Mouse (Mus musculus) heart, adult 2 months (tissue): ENCODE data around the gene Dok1. TPM values are rescaled to one million over a fixed set of nuclear protein-coding genes. Genes with fewer than 3 reads are reported as not detected.

Source experiments
- DNase-seq, 2 experiments: peaks; one replicate each; pipeline ENCODE4 v3.0.0; 2021
- H3K27ac ChIP-seq: fragments of 200-600 bp; 2 replicates; pipeline ENCODE4 v1.8.1; 2022
- H3K27me3 ChIP-seq: fragments of 200-500 bp; 2 replicates; pipeline ENCODE4 v1.6.1; 2012; ENCODE audit warnings: mild to moderate bottlenecking, low read length, inconsistent platforms, mixed read lengths; ENCODE audit not compliant: control insufficient read depth, insufficient read depth
- H3K36me3 ChIP-seq: fragments of 200-500 bp; 2 replicates; pipeline ENCODE4 v1.6.1; 2012; ENCODE audit warnings: low read length, inconsistent platforms; ENCODE audit not compliant: control insufficient read depth, insufficient read depth
- H3K4me1 ChIP-seq: fragments of 200-500 bp; 2 replicates; pipeline ENCODE4 v1.6.1; 2011; ENCODE audit warnings: low read length; ENCODE audit not compliant: control insufficient read depth, insufficient read depth
- H3K4me3 ChIP-seq: fragments of 200-600 bp; 2 replicates; pipeline ENCODE4 v1.8.1; 2022
- H3K79me2 ChIP-seq: fragments of 200-500 bp; replicated peaks from 2 replicates; pipeline ENCODE4 v1.6.1; 2012; ENCODE audit warnings: mild to moderate bottlenecking, inconsistent platforms, low read length, moderate library complexity, mixed read lengths; ENCODE audit not compliant: control insufficient read depth, insufficient read depth
- H3K9ac ChIP-seq: fragments of 200-500 bp; 2 replicates; pipeline ENCODE4 v1.6.1; 2012; ENCODE audit warnings: low read depth, mild to moderate bottlenecking, control low read depth, inconsistent platforms, low read length, mixed read lengths
- CTCF ChIP-seq: fragments of 200-600 bp; IDR thresholded peaks from 2 replicates; pipeline ENCODE4 v1.8.1; 2022; ENCODE audit warnings: antibody characterized with exemption, mild to moderate bottlenecking, moderate library complexity
- EP300 ChIP-seq: fragments of 200-500 bp; IDR thresholded peaks from 2 replicates; pipeline ENCODE4 v1.6.1; 2011; ENCODE audit warnings: low read depth, low read length, control low read depth; ENCODE audit not compliant: insufficient read depth
- POLR2A ChIP-seq: fragments of 200-500 bp; IDR thresholded peaks from 2 replicates; pipeline ENCODE4 v1.6.1; 2011; ENCODE audit warnings: mild to moderate bottlenecking, low read depth, low read length, control low read depth; ENCODE audit not compliant: insufficient read depth
- WGBS: fragments of 180-500 bp; shearing (Covaris S2); methylation state at CpG from one replicate; pipeline ENCODE4 v1.1.7; 2018; 5-methylcytosine and 5-hydroxymethylcytosine counted together
- intact Hi-C: fragments of 180-260 bp; cut with DNase I; formaldehyde crosslinking; loops from one replicate; pipeline ENCODE4 v1.15.1; 2025
- polyA plus RNA-seq: library from polyadenylated mRNA; depleted of rRNA; stranded (reverse); fragments of >200 nt; gene quantifications from 2 replicates; pipeline ENCODE4 v1.2.3, GENCODE M21; 2012
- total RNA-seq, 2 experiments: library from RNA; stranded (reverse); gene quantifications; 2 replicates each; pipeline ENCODE4 v1.2.3; 2021

Dok1 gene
- total and polyA plus RNA-seq, 3 experiments: 2.6 to 3.4 (median 2.6) TPM

DNA sequence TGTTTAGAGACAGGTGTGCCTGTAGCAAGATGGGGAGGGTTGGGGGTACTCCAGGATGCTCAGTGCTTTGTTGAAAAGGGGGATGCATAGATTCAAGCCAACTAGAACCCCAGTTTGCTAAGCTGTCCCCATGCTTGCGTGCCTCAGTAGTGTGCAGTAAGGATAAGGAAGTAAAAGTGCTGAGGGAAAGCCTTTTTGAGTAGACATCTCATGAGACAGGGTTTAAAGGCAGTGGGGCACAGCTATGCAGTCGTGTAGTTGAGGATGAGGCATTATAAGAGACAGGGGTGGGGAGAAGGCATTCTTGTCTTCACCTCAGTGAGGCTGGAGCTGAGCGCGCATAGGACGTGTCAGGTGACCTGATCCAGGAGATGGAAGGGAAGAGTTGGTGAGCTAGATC lies 7.3 kb upstream of the Dok1 start:
- peak in 1 of 2 experiments; percentile 2 for DNase-seq
- no peaks in the 10 kb centered on the region for H3K27me3 ChIP-seq
- H3K79me2 ChIP-seq: no peaks in the 10 kb centered on the region
- no peak overlapping the region for H3K27ac ChIP-seq
- H3K4me3 ChIP-seq: no peak overlapping the region
- 80% methylated on average over 5 of the region's 5 CpGs for WGBS
- intact Hi-C loops: no loop called here
- H3K36me3 ChIP-seq: no peaks in the 10 kb centered on the region
- no peak for TF ChIP-seq EP300
- TF ChIP-seq POLR2A: no peak
- TF ChIP-seq CTCF: no peak
- peaks cover 3% of the 10 kb centered on the region; the same call in 1 of the 2 replicates for H3K4me1 ChIP-seq
- no peak overlapping the region for H3K9ac ChIP-seq

DNA sequence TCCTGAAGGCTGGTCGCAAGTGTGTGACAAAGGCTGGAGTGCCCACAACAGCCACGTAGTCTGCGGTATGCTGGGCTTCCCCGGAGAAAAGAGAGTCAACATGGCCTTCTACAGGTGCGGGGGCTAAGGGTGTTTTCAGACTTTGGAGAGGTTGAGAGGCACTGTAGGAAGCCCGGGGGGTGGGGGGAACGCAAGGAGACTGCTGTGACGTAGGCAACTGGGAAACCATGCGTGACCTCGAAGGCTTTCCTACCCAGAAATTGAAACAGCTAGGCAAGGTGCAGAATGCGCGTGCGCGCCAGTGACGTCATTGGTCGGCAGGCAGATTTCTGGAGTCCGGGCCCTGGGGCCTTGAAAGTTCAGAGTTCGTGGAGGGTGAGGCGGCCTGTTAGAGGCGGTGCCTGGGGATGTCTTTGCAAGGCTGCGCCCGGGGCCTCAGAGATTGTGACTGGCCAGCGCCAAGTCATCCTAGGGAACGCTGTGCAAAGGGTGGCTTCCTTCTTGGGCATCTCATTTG lies 5.3 kb upstream of the Dok1 start:
- H3K27ac ChIP-seq: no peak overlapping the region
- peak overlapping the region; percentile 19; the same call in 1 of the 2 replicates for H3K9ac ChIP-seq
- H3K4me3 ChIP-seq: peak overlapping the region; percentile 19
- H3K27me3 ChIP-seq: no peaks in the 10 kb centered on the region
- intact Hi-C loops: no loop called here
- peak; percentile 92 to 94 for DNase-seq
- WGBS: 14% methylated on average over 24 of the region's 24 CpGs
- TF ChIP-seq POLR2A: no peak
- no peak for TF ChIP-seq EP300
- TF ChIP-seq CTCF: no peak
- no peaks in the 10 kb centered on the region for H3K79me2 ChIP-seq
- no peaks in the 10 kb centered on the region for H3K36me3 ChIP-seq
- H3K4me1 ChIP-seq: 0 out of 2 replicates have a peak, but pooled peaks cover 1% of the 10 kb centered on the region

DNA sequence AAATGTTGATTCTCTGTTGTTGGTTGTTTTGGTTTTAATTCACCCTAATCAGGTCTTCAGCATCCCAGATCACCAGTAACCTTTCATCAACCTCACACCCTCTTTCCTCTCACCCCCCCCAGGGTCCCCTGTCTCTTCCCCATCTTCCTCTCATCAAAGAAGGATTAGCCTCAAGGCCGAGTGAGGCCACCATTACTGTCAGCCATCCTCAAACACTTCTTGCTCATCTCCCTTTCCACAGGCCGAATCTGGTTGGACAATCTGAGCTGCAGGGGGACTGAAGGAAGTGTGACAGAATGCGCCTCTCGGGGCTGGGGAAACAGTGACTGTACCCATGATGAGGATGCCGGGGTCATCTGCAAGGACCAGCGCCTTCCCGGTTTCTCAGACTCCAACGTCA lies 3.9 kb upstream of the Dok1 start:
- Histone ChIP-seq H3K36me3 (no peaks in the 10 kb centered on the region), H3K4me3 (no peak overlapping the region), H3K79me2 (no peaks in the 10 kb centered on the region), H3K27ac (no peak overlapping the region), H3K9ac (no peak overlapping the region), H3K4me1 (0 out of 2 replicates have a peak, but pooled peaks cover 1% of the 10 kb centered on the region), H3K27me3 (no peaks in the 10 kb centered on the region)
- intact Hi-C loops: no loop called here
- WGBS: 81% methylated on average over 8 of the region's 8 CpGs
- TF ChIP-seq POLR2A: no peak
- no peak for TF ChIP-seq EP300
- TF ChIP-seq CTCF: no peak
- no peak for DNase-seq

DNA sequence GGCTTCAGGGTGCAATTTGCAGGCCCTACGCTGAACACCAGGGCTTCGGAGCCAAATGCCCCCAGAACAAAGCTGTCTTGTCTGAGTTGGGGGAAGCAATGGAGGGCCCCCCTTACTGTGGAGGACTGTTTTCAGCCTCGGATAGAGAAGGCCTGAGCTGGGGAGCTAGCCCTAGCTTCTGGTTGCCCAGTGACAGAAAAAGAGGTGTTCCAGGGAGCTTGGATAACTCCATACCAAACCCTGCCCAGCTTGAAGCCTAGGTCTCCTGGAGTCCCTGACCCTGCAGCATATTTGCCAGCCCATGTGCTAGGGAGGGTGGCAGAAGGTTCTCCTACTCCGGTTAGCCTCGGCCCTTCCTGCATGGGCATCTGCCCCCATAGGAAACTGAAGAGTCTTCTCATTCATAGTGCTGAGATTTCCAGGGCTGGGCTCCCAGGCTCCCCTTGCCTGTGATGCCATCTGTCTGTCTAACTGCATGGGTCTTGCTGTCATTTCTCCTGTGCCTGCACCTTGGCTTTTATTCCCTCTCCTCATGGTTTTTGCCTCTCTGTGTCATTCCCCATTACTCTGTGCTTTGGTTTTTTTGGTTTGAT lies 1.3 kb upstream of the Dok1 start:
- peak overlapping the region; percentile 73 for H3K27ac ChIP-seq
- 48% methylated on average over 5 of the region's 5 CpGs for WGBS
- no peaks in the 10 kb centered on the region for H3K27me3 ChIP-seq
- 0 out of 2 replicates have a peak, but pooled peaks cover 1% of the 10 kb centered on the region for H3K4me1 ChIP-seq
- no peaks in the 10 kb centered on the region for H3K79me2 ChIP-seq
- peak in 1 of 2 experiments; percentile 6 for DNase-seq
- intact Hi-C loops: no loop called here
- TF ChIP-seq CTCF (no peak), EP300 (no peak), POLR2A (no peak)
- peak overlapping the region; percentile 55 for H3K9ac ChIP-seq
- peak overlapping the region; percentile 85 for H3K4me3 ChIP-seq
- H3K36me3 ChIP-seq: no peaks in the 10 kb centered on the region

DNA sequence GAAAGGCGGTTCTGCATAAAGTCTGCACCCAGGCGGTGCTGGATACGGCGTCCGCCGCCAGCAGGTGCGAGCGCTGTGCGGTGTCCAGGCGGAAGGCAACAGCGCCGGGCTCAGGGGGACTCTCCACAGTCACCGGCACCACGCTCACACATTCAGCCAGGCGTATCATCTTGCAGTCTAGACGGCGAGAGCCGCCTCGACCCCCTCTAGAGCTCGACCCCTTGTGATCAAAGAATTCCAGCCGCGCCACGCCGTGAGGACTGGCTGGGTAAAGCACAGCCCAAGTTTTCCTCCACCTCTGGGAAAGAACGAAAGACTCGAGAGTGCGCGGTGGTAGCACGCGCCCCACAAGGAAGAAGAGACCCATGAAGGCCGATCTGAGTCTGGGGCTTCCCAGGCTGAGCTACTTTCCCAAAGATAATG lies 491 bp downstream of the Dok1 start:
- Histone ChIP-seq H3K36me3 (no peaks in the 10 kb centered on the region), H3K27ac (peak overlapping the region; percentile 73), H3K27me3 (no peaks in the 10 kb centered on the region), H3K9ac (peak overlapping the region; percentile 69), H3K4me3 (peak overlapping the region; percentile 85), H3K79me2 (no peaks in the 10 kb centered on the region), H3K4me1 (no peaks in the 10 kb centered on the region; the same call in 1 of the 2 replicates)
- peak in 1 of 2 experiments; percentile 59 for DNase-seq
- under 1% methylated on average over 31 of the region's 31 CpGs for WGBS
- intact Hi-C loops: loop anchor here (1.0 kb wide), 1 partner anchor 34 kb away; no protein-coding TSS in a partner anchor
- TF ChIP-seq POLR2A: no peak
- peak; percentile 8; the same call in 1 of the 2 replicates for TF ChIP-seq CTCF

DNA sequence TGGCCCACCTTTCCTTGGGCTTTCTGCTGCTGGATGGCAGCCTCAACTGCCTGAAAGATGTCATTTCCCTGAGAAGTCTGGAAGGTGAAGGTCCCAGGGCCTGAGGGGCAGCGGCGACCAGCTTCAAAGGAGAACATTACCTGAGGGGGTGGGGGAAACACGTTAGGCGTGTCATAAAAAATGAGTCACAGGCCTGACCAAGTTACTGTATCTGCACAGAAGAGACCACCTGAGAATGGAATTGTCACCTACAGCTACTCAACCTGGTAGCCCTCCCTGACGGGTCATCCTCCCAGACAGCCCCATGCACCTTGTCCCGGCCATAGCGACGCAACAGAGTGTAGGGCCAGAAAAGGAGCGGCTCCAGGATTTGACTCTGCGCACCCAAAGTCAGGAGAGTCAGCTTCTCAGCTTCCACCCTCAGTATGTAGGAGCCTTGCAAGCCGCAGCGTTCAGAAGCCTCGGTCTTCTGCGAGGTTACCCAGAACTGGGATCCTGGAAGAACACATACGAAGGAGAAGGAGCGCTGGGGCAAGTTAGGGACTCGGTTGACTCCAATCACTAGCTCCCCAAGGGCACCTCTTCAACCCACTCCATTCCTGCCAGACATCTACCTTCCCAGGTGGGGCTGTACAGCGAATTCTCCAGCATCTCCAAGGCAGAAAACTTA lies 1.2 kb downstream of the Dok1 start:
- DNase-seq: no peak
- Histone ChIP-seq H3K4me1 (no peaks in the 10 kb centered on the region; the same call in 1 of the 2 replicates), H3K36me3 (no peaks in the 10 kb centered on the region), H3K27ac (no peak overlapping the region), H3K4me3 (peak overlapping the region; percentile 85; the same call in 1 of the 2 replicates), H3K27me3 (no peaks in the 10 kb centered on the region), H3K79me2 (no peaks in the 10 kb centered on the region), H3K9ac (no peak overlapping the region)
- intact Hi-C loops: loop anchor here (1.0 kb wide), 1 partner anchor 34 kb away; no protein-coding TSS in a partner anchor
- no peak for TF ChIP-seq POLR2A
- TF ChIP-seq EP300: no peak
- no peak for TF ChIP-seq CTCF
- 80% methylated on average over 18 of the region's 18 CpGs for WGBS
